Mouse (Mus musculus) thymus, postnatal 4 days (tissue): Measurements from ENCODE around the gene Fryl.
A peak's percentile ranks its signal among the peaks of the same experiment; 100 is the strongest.
"Not testable (repeated sequence)": the region's sequence is repeated elsewhere in the genome, so short reads cannot be mapped to it uniquely, and the experiment has no call there.

Experiments
- DNase-seq: peaks from one replicate; pipeline ENCODE4 v3.0.0; 2021

The Fryl gene

DNA sequence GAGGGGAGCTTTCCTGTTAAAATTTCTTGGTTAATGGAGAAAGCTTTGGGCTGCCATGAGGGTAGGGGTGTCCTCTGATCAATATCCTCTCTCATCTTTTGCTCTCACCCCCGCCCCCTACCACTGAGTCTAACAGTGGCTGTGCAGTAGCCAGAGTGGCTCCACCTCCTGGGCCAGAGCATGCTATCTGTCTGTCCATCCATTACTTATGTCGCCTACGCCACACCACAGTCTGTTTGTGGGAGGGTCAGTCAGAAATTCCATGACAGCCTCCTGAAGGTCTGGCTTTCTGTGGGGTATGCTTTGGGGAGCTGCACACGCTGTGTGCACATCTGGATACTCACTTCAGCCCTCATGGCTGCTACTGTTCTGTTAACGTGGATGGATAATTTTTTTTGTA is 174.9 kb downstream of the Fryl start:
- DNase-seq: no peak

DNA sequence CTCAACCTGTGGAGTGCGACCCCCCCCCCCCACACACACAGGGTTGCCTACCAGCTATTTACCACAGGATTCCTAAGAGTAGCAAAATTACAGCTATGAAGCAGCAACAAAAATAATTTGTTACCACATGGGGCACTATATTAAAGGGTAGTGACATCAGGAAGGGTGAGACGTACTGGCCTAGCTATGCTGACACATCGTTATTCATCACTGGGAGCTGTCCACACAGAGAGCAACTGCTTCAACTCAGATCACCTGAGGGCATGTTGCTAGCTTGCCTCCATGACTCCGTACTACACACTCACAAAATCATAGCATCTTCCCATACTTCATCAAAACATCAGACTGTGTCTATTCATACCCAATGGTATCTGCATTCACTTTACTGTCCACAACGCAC is 176.6 kb downstream of the Fryl start:
- DNase-seq: no peak

- DNase-seq: peak; percentile 88
These were observed 185.1 kb downstream of the Fryl start for GRCm38 (mm10) chr5:73071319-73071718.

DNA sequence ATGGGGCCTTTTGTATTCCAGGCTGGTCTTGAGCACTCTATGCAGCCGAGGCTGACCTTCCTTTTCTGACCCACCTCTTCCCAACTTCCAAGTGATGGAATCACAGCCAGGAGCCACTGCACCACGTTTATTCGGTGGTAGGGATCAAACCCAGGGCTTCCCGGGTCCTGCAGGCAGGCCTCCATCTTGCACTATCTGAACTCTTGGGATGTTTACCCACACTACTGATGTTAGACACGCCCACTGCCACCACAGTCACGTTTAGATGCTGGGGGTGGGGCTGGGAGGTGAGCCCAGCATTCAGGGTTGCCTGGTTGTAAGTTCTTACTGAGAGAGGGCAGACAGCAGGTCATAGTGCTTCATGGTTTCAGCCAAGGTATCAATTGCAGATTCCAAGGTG is 189.5 kb downstream of the Fryl start:
- DNase-seq: no peak

GRCm38 (mm10) chr5:73063768-73064669 is 192.4 kb downstream of the Fryl start:
- no peak for DNase-seq

DNA sequence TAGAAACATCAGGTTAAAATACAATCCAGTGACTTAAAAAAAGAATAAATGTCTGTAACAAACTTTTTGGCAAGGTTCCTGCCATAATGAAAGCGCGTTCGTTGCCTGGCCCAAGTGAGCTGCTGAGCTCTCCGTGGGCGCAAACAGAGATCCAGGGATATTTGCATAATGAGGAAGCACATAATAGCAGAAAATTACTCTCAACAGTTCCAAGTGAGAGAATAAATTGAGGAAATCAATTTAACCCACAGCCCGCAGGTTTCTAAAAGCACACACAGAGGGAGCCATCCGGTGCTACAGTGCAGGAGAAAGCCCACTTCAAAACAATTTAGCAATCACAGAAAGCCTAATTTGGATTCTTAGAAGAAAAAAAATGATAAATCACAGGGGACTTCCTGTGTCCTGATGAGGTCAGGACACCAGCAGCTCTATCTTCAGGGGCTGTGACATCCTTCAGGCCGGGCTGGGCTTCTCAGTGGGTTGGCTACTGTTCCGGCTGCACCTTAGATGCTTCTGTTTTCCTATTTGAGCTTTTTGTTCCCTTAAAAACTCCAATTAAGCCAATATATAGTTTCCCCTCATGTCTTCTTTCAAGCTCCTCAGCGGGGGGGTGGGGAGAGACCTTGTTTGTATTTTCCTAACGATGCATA is 194.8 kb downstream of the Fryl start:
- DNase-seq: no peak

DNA sequence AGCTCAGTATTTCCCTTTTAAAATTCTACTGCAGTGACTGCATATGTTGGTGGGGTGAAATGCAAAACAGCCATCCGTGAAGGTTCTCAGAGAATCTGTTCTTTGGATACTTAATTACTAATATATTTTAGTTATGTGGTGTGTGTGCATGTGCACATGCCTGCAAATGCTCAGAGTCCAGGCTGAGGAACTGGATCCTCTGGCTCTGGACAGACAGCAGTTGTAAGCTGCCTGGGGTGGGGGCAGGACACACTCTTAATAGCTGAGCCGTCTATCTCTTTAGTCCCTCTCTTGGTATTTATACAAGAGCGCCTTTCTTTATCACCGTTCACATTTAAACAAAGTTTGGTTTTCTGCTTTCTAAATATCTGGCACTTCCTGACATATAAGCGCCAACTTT is 199.5 kb downstream of the Fryl start:
- no peak for DNase-seq

GRCm38 (mm10) chr5:73056457-73056856 is 200.0 kb downstream of the Fryl start:
- DNase-seq: peak; percentile 62

- no peak for DNase-seq
These were observed 202.5 kb downstream of the Fryl start for GRCm38 (mm10) chr5:73053933-73054332.

- no peak for DNase-seq
These were observed 208.7 kb downstream of the Fryl start for GRCm38 (mm10) chr5:73047651-73048245.

DNA sequence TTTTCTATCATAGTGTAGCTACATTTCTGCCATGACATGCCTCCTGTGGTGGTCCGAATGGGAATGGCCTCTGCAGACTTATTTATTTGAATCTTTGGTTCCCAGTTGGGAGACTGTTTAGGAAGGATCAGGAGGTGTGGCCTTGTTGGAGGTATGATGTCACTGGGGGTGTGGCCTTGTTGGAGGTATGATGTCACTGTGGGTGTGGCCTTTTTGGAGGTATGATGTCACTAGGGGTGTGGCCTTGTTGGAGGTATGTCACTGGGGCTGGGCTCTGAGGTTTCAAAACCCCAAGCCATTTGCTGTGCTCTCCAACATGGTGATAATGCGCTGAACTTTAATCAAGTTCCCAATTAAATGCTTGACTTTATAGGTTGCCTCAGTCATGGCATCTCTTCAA is 212.4 kb downstream of the Fryl start:
- DNase-seq: no peak

DNA sequence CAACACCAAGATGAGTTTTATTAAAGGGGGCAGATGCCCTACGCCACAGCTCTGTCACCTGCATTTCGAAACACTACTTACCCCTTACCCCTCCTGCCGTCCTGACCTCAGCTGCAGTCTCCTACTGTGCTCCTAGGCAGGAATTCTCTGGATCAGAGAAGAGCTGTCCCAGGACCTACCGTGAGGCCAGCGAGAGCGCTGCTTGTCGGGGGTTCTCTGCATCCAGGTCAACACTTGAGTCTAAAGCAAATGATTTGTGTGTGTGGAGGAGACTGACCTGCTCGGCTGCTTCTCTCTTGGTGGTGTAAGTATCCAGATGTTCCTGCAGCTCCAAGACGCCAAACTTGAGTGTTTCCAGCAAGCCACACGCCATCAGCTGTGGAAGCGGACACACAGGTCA is 223.9 kb downstream of the Fryl start:
- no peak for DNase-seq

DNA sequence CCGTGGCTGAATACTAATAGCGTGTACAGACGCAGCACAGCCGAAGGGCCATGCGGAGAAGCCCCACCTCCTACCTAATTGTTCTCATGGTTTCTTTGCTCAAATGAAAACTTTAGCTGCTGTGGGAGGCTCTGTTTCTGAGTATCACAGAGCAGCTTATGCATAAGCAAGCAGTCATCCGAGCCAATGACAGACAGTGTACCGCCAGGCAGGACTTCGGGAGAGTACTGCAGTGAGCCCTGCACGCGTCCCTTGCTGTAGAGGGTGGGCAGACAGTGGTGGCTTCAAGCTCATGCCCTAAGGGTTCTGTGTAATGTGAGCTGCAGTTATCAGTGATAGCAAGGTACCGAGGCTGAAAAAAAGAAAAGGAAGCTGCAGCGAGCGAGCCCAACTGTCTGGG is 227.8 kb downstream of the Fryl start:
- no peak for DNase-seq

- no peak for DNase-seq
These were observed 232.6 kb downstream of the Fryl start for GRCm38 (mm10) chr5:73023801-73024200.

DNA sequence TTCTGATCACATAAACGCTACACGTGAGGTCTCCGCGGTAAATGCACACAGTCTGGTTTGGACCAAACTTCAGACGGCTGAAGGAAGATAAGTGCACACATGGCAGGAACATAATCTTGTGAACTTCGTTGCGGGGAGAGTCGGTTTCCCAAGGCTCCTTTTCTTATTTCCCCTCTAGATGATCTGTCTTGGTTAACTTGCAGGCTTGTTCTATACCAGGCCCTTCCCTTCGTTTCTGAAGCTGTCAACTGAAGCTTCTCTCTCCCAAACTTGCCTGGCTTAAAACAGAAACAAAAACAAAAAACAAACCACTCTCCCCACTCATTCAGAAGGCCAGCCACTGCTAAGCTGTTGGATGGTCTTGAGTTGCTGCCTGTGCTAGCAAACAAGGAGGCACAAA is 241.7 kb downstream of the Fryl start:
- DNase-seq: no peak

- peak; percentile 18 for DNase-seq
These were observed 242.7 kb downstream of the Fryl start for GRCm38 (mm10) chr5:73013611-73014287.

GRCm38 (mm10) chr5:73012884-73013610 is 243.4 kb downstream of the Fryl start:
- not testable (repeated sequence) for DNase-seq

DNA sequence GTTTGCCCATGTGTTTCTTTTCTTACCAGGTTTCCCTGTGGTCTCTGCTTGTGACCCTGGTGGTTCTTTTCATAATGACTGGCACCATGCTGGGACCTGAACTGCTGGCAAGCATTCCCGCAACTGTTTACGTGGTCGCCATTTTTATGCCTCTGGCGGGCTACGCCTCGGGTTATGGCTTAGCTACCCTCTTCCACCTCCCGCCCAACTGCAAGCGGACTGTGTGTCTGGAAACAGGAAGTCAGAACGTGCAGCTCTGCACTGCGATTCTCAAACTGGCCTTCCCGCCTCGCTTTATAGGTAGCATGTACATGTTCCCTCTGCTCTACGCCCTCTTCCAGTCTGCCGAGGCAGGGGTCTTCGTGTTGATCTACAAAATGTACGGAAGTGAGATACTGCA is 244.6 kb downstream of the Fryl start:
- not testable (repeated sequence) for DNase-seq

DNA sequence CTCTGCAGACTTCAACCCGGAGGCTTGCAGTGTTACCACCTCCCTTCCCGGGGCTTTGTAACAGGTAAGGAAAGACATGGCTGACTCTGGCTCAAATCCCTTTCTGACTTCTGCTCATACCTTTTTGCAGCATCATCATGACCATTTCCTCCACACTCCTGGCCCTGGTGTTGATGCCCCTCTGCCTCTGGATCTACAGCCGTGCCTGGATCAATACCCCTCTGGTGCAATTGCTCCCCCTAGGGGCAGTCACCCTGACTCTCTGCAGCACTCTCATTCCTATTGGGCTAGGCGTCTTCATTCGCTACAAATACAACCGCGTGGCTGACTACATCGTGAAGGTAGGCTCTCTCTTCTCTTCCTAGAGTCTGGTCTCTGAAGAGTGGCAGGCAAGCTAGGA is 248.2 kb downstream of the Fryl start:
- DNase-seq: peak; percentile 37

DNA sequence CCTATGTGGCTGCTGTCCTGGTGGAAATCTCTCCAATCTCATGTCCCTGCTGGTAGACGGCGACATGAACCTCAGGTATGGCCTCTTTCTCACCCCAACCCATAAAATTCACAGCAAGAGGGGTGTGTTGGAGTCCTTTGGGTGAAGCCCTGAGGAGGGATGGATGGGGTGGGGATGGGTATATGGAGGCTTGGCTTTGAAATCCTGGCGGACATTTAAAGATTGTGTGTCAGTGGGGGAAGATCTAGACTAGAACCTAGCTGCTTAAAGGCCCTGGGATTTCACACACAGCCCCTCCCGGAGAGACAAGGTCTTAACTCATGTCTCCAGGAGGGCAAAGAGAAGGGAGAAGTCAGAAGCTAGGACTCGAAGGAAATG is 248.8 kb downstream of the Fryl start:
- no peak for DNase-seq

DNA sequence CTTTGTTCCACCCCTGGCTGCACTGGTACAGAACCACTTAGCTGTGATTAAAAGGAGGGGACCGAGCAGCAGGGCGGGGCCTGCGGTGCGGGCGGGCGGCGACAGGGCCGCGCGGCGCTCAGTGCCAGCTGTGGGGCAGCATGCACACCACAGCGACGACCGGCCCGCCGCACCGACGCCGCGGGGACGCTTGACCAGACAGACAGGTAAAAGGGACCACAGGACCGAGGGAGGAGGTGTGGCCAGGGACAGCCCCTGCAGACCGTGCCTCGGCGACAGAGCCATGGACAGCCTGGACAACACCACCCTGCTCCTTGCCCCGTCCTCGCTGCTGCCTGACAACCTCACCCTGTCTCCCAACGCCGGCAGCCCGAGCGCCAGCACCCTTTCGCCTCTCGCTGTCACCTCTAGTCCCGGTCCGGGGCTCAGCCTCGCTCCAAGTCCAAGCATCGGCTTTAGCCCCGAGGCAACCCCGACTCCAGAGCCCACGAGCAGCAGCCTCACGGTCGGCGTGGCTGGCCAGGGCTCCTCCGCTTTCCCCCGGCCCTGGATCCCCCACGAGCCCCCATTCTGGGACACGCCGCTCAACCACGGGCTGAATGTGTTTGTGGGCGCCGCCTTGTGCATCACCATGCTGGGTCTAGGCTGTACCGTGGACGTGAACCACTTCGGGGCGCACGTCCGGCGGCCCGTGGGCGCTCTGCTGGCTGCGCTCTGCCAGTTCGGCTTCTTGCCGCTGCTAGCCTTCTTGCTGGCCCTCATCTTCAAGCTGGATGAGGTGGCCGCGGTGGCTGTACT is 249.4 kb downstream of the Fryl start, which contains the start of gene Slc10a4:
Gene Slc10a4, plus strand, starts transcription at position 100 of the 798 bp plus-strand sequence.
- peak; percentile 23 for DNase-seq

DNA sequence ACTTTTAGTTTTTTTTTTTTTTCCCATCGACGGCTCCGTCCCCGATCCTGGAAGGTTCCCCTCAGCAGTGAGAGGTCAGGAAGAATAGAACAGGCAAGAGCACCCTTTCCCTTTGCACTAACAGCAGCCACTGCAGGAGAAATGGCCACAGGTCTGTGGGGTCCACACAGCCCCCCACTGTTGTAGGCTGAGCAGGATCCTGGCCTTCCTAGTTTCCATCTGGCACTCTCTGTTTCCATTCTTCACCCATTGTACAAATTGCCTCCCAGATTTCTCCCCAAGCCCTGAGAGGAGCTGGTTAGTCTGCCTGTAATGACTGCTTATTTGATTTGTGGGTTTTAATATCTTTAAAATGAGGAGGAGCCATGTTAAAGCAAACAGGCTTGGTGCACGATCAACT is 252.4 kb downstream of the Fryl start:
- DNase-seq: no peak
